Mouse (Mus musculus): ENCODE results near the gene Eddm3b. TPM values are rescaled to one million over a fixed set of nuclear protein-coding genes. Genes with fewer than 3 reads are reported as not detected.

Eddm3b gene
- not detected for polyA plus RNA-seq (2017; shearing (Covaris generic))

GRCm38 (mm10) chr14:51113916-51114560 is at the start of gene Eddm3b:
Gene Eddm3b (plus strand): TSS chr14:51114426.

GRCm38 (mm10) chr14:51074335-51074734 is 39.9 kb upstream of the Eddm3b start, which contains the start of gene Olfr750:
Gene Olfr750 (minus strand): TSS chr14:51074435.

GRCm38 (mm10) chr14:51090921-51091900 is 23.0 kb upstream of the Eddm3b start, which contains the start of the genes Rnase4 and Ang:
Gene Rnase4 (plus strand): TSS chr14:51091077.
Gene Ang (plus strand): TSS chr14:51091150.

GRCm38 (mm10) chr14:51146685-51147084 is 32.5 kb downstream of the Eddm3b start, which contains the start of gene Rnase1:
Gene Rnase1 (minus strand): TSS chr14:51146785.

GRCm38 (mm10) chr14:51161976-51162375 is 47.8 kb downstream of the Eddm3b start, which contains the start of gene Rnase2b:
Gene Rnase2b (plus strand): TSS chr14:51162260.

Other genes with a start within 250 kb of the Eddm3b start
- gene Tep1, start 243.9 kb upstream of the Eddm3b start, polyA plus RNA-seq (2017; shearing (Covaris generic)), result 14.5 TPM
- gene Klhl33, start 216.9 kb upstream of the Eddm3b start, polyA plus RNA-seq (2017; shearing (Covaris generic)), result 0.41 TPM
- 83.6 TPM for gene Osgep, start 189.5 kb upstream of the Eddm3b start, polyA plus RNA-seq (2017; shearing (Covaris generic))
- 33.1 TPM for gene Apex1, start 189.5 kb upstream of the Eddm3b start, polyA plus RNA-seq (2017; shearing (Covaris generic))
- gene Pip4p1, start 183.6 kb upstream of the Eddm3b start, polyA plus RNA-seq (2017; shearing (Covaris generic)), result 138 TPM
- gene Pnp, start 183.3 kb upstream of the Eddm3b start, polyA plus RNA-seq (2017; shearing (Covaris generic)), result 40.7 TPM
- not detected for gene Gm49342, start 169.9 kb upstream of the Eddm3b start, polyA plus RNA-seq (2017; shearing (Covaris generic))
- not detected for gene Pnp2, start 158.4 kb upstream of the Eddm3b start, polyA plus RNA-seq (2017; shearing (Covaris generic))
- gene Rnase10, start 106.7 kb upstream of the Eddm3b start, polyA plus RNA-seq (2017; shearing (Covaris generic)), result not detected
- gene Rnase9, start 72.6 kb upstream of the Eddm3b start, polyA plus RNA-seq (2017; shearing (Covaris generic)), result 0.32 TPM
- not detected for gene Rnase11, start 64.3 kb upstream of the Eddm3b start, polyA plus RNA-seq (2017; shearing (Covaris generic))
- gene Rnase12, start 56.8 kb upstream of the Eddm3b start, polyA plus RNA-seq (2017; shearing (Covaris generic)), result not detected
- not detected for gene Olfr750, start 40.0 kb upstream of the Eddm3b start, polyA plus RNA-seq (2017; shearing (Covaris generic))
- 8.5 TPM for gene Rnase4, start 23.3 kb upstream of the Eddm3b start, polyA plus RNA-seq (2017; shearing (Covaris generic))
- gene Ang, start 23.3 kb upstream of the Eddm3b start, polyA plus RNA-seq (2017; shearing (Covaris generic)), result 3.5 TPM
- not detected for gene Rnase6, start 9.5 kb downstream of the Eddm3b start, polyA plus RNA-seq (2017; shearing (Covaris generic))
- gene Rnase1, start 32.4 kb downstream of the Eddm3b start, polyA plus RNA-seq (2017; shearing (Covaris generic)), result not detected
- gene Rnase2b, start 47.8 kb downstream of the Eddm3b start, polyA plus RNA-seq (2017; shearing (Covaris generic)), result not detected
- gene Ang2, start 84.7 kb downstream of the Eddm3b start, polyA plus RNA-seq (2017; shearing (Covaris generic)), result not detected
- gene Ear14, start 89.0 kb downstream of the Eddm3b start, polyA plus RNA-seq (2017; shearing (Covaris generic)), result not detected
- not detected for gene Rnase2a, start 141.7 kb downstream of the Eddm3b start, polyA plus RNA-seq (2017; shearing (Covaris generic))
- gene Gm7247, start 247.3 kb downstream of the Eddm3b start, polyA plus RNA-seq (2017; shearing (Covaris generic)), result not detected